ENCODE assay signal across 1 mouse cellular context in genomic region chr5:134973526-134973925, GRCm38 (mm10).
TF ChIP-seq lines count a peak whose summit lies in the region.

No protein-coding gene starts in this region.

TF ChIP-seq in MEL, 35 proteins besides CTCF, POLR2A, EP300 and RAD21 (continued from another document):
- no peak for TF ChIP-seq JUND (IDR thresholded peaks at IDR 0.05; ENCODE audit: low read depth, low read length)
- no peak for TF ChIP-seq CHD1 (IDR thresholded peaks at IDR 0.05; ENCODE audit: low read depth, low read length)
- no peak for TF ChIP-seq GATA1 (IDR thresholded peaks at IDR 0.05; ENCODE audit: low read depth, low read length)
- TF ChIP-seq MYB (IDR thresholded peaks at IDR 0.05; ENCODE audit: low read depth, low read length), result no peak
- no peak for TF ChIP-seq USF2 (IDR thresholded peaks at IDR 0.05; ENCODE audit: borderline replicate concordance in 1 of 2, insufficient read depth in 1 of 2, low read depth in 1 of 2, low read length in 2 of 2)
- TF ChIP-seq CHD2 (IDR thresholded peaks at IDR 0.05; ENCODE audit: low read length), result no peak
- TF ChIP-seq BHLHE40 (IDR thresholded peaks at IDR 0.05; ENCODE audit: borderline replicate concordance, low read depth, low read length), result no peak
- TF ChIP-seq ETS1 (IDR thresholded peaks at IDR 0.05; ENCODE audit: low read depth, low read length), result no peak
- no peak for TF ChIP-seq ZNF384 (IDR thresholded peaks at IDR 0.05; ENCODE audit: low read depth, low read length)
TF ChIP-seq in MEL: peak in this region for 0.
